Mouse (Mus musculus): ENCODE data around the gene Kcnj11.

The Kcnj11 gene

DNA sequence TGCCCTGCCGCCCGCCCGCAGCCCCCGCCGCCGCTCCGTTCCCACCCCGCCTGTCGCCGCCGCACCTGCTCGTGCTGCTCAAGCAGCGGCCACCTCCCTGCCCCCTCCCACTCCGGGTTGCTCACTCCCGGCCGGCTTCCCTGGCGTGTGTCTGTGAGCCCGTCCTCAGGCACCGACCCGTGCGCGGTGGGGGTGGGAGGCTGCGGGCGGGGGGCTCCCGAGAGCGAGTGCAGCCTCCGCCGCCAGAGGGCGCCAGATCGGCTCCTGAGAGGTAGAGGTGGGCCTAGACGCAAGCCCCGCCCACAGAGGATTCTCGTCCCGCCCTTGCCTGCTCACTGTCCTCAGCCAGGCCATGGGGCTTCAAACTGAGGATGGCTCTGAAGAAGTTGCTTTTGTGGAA lies at the start of gene Kcnj11:
TSS of gene Kcnj11 (minus strand) at position 202 of the 400 bp plus-strand sequence.
- in situ Hi-C loops (cut with MboI): no loop called here

DNA sequence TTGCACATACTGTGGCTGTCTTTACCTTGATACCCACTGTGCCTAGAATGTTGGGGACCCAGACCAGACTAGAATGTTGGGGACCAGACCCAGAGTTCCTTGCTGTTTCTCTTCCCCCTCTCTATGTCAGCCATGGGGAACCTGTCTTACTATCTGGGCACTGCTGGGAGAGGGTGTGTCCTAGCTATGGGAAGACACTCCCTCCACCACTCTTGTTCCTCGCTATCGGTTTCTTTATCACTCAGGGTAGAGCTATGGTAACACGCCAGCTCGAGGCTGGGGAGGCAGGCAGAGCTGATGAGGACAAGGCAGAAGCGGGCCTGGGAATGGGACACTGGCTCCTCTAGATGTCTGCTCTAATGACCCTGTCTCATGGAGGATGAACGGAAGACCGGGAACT lies 46.9 kb upstream of the Kcnj11 start:
- in situ Hi-C loops (cut with MboI): no loop called here

- in situ Hi-C loops (cut with MboI): no loop called here
These were observed 46.2 kb upstream of the Kcnj11 start for GRCm38 (mm10) chr7:46146675-46147308.

- in situ Hi-C loops (cut with MboI): no loop called here
These were observed 43.5 kb upstream of the Kcnj11 start for GRCm38 (mm10) chr7:46144061-46144460.

- in situ Hi-C loops (cut with MboI): no loop called here
These were observed 37.9 kb upstream of the Kcnj11 start for GRCm38 (mm10) chr7:46138329-46138930.

DNA sequence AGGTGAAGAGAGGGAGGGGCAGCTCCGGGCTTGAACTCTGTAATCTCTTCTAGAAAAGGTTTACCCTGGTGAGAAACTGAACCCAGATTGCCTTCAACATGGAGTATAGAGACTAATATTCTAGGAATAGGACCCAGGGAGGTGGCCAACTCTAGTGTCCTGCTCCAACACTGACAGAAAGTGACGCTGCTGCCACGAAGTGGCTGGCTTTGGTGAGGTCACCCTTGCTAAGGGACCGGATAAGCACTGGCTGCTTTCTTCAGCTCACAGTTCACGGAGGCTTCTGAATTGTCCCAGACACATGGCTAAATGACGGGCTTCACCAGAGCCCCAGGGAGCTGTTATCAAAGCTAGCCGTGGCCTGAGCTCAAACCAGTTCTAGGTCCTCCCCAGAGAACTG lies 33.3 kb upstream of the Kcnj11 start:
- in situ Hi-C loops (cut with MboI): no loop called here

- in situ Hi-C loops (cut with MboI): no loop called here
These were observed 31.7 kb upstream of the Kcnj11 start for GRCm38 (mm10) chr7:46132229-46132628.

DNA sequence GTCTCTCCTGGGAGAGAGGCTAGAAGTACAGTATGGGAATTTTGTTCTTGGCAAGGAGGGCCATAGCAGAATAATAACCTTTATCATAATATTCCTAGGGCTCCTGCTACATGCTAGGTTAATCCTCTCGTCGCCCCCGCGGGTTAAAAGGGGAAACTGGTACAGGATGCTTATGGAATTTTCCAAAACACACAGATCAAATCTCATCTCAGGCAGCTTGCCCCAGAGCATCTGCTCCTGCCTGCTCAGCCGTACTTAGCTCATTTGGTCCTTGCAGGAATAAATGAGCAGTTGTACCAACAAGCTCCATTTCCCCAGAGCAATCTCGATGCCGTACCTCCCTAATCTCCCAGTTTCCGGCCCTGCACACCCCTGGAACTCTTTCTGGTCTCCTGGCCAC lies 31.2 kb upstream of the Kcnj11 start:
- in situ Hi-C loops (cut with MboI): no loop called here

DNA sequence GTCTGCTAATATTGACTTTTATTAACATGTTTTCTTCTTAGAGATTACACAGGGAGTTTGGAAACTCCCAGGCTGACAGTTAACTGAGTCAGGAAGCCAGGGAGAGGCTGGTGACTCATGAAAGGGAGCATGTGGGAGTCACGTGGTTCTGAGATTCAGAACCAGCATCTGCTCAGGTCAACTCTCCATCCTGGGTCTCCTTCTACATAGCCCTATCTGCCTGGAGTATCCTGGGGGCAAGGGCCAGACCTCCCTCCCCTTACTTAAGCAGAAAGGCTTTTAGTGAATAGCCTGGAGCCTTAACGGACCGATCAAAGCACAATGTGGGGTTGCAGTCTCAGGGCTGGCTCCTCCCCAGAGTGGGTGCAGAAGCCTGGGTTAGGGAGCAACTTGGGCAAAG lies 30.7 kb upstream of the Kcnj11 start:
- in situ Hi-C loops (cut with MboI): no loop called here

DNA sequence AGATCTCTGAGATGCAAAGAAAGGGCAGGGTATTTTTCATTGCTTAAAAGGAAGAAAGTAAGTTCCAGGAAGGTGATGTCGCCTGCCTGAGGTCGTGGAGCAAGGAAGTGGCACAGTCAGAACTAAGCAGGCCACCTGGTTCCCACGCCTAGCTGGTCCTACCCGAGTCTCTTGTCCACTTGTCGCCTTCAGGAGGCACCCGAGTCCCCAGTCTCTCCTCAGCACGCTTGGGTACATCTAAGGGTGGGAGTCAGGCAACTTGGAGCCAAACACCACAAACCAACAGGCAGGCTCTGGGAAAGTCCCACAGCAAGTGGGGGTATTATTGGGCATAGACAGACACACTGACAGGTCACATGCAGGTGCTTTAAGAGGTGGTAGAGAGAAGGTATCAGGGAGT lies 30.2 kb upstream of the Kcnj11 start:
- in situ Hi-C loops (cut with MboI): no loop called here

DNA sequence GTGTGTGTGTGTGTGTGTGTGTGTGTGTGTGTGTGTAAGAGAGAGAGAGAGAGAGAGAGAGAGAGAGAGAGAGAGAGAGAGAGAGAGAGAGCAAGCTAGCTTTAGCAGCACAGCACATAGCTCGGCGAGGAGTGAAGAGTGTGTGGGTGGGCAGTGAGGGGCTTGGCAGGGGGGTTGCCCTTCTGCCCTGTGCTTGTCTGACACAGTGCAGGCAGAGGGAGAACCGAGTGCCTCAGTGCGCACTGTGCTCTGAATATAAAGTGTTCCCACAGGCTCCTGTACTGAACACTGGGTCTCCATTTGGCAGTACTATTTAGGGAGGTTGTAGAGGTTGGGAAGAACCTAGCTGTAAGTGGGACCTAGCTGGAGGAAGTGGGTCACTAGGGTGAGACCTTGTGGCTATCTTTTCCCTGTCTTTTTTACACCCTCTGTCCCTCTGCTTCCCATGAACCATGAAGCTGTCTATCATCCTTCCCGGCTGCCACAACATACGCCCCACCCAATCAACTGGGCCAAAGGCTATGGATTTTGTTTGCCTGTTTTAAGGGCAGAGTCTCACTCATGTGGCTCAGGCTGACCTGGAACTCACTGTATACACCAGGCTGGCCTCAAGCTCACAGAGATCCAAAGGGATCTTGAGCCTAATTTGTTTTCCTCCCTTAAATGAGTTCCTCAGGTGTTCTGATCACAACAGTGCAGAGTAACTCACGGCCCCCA lies 29.1 kb upstream of the Kcnj11 start:
- in situ Hi-C loops (cut with MboI): no loop called here

- in situ Hi-C loops (cut with MboI): no loop called here
These were observed 27.6 kb upstream of the Kcnj11 start for GRCm38 (mm10) chr7:46128196-46128595.

DNA sequence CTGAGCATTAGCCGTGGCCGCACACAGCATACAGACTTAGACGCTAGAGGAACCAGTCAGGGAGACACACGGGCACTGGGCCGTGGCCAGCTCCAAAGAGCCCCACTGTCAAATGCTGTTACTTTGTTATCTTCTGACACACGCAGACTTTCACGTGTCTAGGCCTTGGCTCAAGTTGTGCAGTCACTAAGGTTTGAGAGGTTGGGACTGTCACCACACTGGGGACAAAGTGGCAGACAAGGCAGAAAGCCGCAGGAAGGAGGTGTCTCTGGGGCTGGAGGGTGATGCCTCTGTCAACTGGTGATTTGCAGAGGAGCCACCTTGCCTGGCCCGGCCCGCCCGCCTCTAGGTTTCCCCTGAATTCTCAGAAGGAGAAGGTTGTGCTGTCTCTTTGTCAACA lies 24.8 kb upstream of the Kcnj11 start:
- in situ Hi-C loops (cut with MboI): no loop called here

DNA sequence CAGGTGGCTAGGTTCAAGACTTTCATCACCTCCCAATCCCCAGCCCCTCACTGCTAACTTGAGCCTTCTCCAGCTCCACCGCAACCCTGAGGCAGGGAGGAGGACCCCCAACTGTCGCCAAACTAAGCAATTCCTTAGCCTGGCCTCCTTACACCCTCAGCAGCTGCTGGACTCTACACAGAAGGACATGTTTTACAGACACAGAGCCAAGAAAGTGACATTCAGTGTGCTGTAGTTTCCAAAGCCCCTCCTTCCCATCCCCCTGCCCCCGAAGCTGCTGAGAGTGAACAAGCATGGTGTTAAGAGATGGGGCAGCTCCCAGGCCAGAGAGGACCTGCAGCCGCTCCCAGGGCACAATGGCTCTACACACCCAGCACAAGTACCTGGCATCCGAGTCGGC lies 23.9 kb upstream of the Kcnj11 start:
- in situ Hi-C loops (cut with MboI): no loop called here

DNA sequence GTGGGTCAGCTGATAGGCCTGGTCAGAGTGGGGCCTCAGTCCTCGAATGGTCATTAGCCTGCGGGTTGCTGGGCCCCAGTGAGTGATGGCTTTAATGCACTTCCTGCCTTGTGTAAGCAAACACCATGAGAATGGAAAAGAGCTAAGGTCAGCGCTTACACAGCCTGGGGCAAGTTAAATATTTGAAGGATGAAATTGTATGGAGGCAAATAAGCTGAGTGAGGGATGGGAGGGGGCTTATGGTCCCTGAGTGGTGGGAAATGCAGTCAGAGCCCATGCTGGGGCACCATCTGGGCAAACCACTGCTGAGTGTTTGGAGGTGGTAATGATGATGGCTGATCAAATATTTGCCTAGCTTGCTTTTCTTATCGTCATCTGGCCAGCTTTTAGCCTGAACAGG lies 22.4 kb upstream of the Kcnj11 start:
- in situ Hi-C loops (cut with MboI): no loop called here

DNA sequence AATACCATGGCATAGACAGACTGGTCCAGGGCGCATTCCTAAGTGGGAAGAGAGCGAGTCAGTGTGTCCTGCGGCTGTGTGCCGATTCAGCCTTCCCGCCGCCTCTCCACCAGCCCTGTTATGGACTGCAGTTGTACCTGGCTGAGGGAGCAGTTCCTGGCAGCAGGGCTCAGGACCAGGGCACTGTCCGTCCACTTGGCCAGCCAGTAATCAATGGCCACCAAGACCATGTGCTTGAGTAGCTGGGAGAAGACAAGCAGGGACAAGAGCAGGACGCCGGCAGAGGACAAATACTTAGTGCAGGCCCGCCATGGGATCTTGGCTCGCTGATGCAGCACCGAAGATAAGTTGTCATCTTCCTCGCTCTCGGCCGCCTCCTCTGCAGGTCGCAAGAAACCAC lies 16.5 kb upstream of the Kcnj11 start:
- in situ Hi-C loops (cut with MboI): no loop called here

DNA sequence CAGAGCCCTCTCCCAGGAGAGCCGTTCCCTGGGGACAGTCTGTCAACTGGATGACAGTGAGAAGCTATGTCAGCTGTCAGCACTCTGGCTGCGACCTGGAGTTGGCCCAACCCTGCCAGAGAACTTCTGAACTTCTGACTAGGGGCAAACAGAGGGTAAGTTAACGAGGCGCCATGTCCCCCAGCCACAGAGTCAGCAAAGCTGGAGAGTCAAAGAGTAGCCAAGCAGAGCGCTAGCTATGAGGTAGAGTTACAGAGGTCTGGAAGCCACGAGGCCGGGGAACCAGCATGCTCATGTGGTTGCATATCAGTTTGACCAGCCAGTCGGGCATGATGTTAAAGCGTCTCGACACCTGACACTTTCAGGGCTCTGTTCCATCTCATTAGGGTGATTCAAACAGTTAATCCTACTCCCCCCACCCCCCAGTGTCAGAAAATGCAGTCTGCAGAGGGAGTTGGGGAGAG lies 15.6 kb upstream of the Kcnj11 start:
- in situ Hi-C loops (cut with MboI): no loop called here

GRCm38 (mm10) chr7:46113435-46113834 lies 12.9 kb upstream of the Kcnj11 start:
- in situ Hi-C loops (cut with MboI): no loop called here

DNA sequence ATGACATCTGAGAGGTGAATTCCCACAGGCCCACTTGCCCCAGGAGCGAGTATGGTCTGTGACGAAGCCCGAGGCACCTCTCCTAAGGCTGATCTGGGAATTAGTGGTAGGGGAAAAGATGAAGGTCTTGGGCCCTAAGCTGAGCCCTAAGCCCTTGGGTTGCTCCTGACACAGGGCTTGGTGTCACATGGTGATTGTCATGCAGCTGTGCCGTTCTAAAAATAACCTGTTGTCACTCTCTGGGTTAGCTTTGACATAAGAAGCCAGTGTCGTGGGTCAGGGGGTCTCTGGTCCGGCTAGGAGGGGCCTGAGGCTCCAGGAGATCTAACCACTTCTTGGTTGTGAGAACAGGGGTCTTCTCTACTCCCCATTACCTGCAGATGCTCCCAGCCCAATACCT lies 11.4 kb upstream of the Kcnj11 start:
- in situ Hi-C loops (cut with MboI): no loop called here

- in situ Hi-C loops (cut with MboI): no loop called here
These were observed 10.8 kb upstream of the Kcnj11 start for GRCm38 (mm10) chr7:46111212-46111817.

DNA sequence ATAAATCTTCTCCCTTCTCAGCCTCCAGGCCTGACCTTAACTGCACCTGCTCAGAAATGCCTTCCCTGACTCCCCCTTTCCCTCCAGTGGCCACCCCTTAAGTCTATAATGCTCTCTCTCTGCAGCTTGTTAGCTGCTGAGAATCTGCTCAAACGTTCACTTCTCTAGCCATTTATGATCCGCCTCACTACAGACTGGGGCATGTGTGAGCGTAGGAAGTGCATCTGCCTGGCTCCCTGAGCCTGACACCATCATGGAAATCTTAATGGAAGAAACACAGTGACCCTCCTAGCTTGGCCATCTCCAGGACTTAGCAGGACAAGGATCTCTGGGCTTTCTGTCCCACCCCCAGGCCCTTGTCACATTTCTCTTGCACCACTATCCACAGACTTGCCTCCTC lies 9.5 kb upstream of the Kcnj11 start:
- in situ Hi-C loops (cut with MboI): no loop called here

GRCm38 (mm10) chr7:46105484-46105883 lies 4.9 kb upstream of the Kcnj11 start:
- in situ Hi-C loops (cut with MboI): no loop called here

Data from mature B cell (primary cell).